Mouse (Mus musculus) A20 (cell line): ENCODE data around the gene Arpc1a.
"Not testable (repeated sequence)": the region's sequence is repeated elsewhere in the genome, so short reads cannot be mapped to it uniquely, and the experiment has no call there.

Experiments
- DNase-seq: peaks from one replicate; pipeline ENCODE4 v3.0.0-alpha.2; 2011; ENCODE audit warnings: low read depth, low spot score

The Arpc1a gene

GRCm38 (mm10) chr5:145083632-145084451, at the start of gene Arpc1a, which contains the start of gene Kpna7:
TSS of gene Arpc1a (plus strand) at chr5:145083830.
TSS of gene Kpna7 (minus strand) at chr5:145084030.
- DNase-seq = peak; percentile 96

DNA sequence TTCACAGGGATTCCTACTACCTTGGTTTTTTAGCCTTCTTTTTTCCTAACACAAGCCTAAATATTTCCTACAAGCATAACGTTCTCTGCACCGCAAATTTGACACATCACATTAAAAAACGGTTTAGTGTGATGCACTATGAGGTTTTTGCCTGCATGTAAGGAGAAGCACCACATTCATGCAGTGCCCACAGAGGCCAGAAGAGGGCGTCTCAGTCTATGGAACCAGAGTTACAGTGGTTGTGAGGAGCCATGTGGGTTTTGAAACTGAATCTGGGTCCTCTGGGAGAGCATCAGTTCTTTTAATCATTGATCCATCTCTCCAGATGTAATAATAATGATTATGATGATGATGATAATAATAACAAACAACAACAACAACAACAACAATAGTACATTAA, 42.0 kb upstream of the Arpc1a start:
- DNase-seq = peak; percentile 54

- DNase-seq = not testable (repeated sequence)
Observed at GRCm38 (mm10) chr5:145042690-145043089, 40.9 kb upstream of the Arpc1a start, which contains the start of gene 1700018F24Rik. TSS of gene 1700018F24Rik (plus strand) at chr5:145042990.

- DNase-seq = not testable (repeated sequence)
Observed at GRCm38 (mm10) chr5:145054187-145054586, 29.4 kb upstream of the Arpc1a start.

DNA sequence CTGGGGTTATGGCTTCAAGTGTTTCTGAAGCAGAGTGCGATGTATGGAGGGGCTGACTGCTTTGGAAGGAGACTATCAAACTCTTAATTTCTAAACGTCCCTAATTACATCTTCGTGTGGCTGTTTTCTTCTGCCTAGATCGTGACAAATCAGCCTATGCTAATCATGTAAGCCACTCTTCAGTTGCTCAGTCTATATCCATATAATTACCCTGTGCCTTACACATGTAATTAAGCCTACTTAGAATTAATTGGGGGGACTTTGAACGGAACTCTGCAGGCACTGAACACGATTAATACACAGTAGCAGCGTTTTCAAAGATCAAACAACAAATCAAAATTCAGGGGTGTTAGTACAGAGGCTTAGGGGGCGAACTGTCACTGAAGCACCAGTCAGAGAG, 25.7 kb upstream of the Arpc1a start:
- DNase-seq = no peak

- DNase-seq = no peak
Observed at GRCm38 (mm10) chr5:145058722-145059121, 24.9 kb upstream of the Arpc1a start.

GRCm38 (mm10) chr5:145059524-145059923, 24.1 kb upstream of the Arpc1a start:
- DNase-seq = no peak

GRCm38 (mm10) chr5:145064765-145065340, 18.8 kb upstream of the Arpc1a start:
- DNase-seq = no peak

DNA sequence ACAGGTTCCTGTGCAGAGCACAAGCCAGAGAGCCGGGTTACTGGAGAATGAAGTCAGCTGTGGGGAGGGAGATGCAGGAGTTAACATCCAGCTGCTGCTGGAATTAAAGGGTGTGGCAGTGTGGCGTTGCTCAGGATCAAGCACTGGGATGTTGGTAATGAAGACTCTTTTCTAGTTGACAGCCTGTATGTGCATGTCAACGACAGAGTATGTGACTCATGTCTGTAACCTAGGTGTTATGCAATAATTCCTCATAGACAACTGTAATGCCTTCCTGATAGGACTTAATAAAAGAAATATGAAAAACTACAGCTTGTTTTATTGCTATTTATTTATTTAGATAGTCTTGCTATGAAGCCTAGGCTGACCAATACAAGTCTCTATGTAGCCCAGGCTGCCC, 14.8 kb upstream of the Arpc1a start:
- no peak for DNase-seq

DNA sequence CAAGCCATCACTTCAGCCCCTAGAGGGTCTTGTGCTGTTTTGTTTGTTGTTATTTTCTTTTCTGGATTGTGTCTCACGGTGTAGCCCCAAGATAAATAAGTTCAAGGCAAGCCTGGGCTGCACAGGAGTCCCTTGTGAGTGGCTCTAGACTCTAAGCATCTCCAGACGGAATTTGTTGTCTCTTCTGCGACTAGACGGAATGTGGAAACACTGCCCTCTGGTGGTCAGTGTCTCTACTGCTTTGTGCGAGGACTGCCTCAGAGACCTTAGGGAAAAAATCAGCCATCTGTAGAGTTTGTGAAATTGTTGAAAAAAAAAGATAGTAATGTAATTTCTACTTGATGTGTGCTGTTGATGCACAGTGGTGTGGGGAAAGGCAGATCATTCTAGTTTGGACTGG, 13.9 kb upstream of the Arpc1a start:
- DNase-seq = peak; percentile 65

- peak; percentile 72 for DNase-seq
Observed at GRCm38 (mm10) chr5:145071342-145071741, 12.3 kb upstream of the Arpc1a start.

DNA sequence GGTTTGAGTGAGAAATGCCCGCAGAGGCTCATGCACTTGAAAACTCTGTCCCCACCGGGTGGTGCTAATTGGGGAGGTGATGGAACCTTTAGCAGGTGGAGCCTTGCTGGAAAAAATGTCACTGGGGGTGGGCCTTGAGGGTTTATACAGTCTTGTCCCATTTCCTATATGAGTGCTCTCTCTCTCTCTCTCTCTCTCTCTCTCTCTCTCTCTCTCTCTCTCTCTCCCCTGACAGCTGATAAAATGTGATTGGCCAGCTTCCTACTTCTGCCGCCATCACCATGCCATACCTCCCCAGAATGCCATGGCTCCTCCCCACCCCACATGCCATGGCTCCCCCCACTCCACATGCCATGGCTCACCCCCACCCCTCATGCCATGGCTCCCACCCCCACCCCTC, 8.5 kb upstream of the Arpc1a start:
- no peak for DNase-seq

GRCm38 (mm10) chr5:145081866-145082613, 1.6 kb upstream of the Arpc1a start:
- DNase-seq = no peak

- not testable (repeated sequence) for DNase-seq
Observed at GRCm38 (mm10) chr5:145083201-145083600, 429 bp upstream of the Arpc1a start.

- no peak for DNase-seq
Observed at GRCm38 (mm10) chr5:145084822-145085221, 1.2 kb downstream of the Arpc1a start.

GRCm38 (mm10) chr5:145088186-145088585, 4.6 kb downstream of the Arpc1a start:
- DNase-seq = peak; percentile 22

DNA sequence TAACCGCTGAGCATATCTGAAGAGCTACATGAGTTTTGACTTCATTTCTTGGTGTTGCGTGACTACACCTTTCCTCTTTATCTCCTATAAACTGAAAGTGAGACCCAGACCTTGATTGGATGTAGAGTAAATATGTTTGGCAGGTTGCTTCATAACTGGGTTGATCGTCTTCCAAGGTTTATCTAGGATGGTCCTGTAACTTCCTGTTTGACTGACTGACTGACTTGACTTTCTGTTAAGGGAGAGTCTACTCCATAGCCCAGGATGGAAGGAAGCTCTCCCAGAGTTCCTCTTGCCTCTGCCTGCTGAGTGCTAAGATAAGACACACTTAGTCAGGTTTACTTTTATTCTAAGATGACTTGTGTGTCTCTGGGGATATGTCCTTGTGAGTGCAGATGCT, 6.2 kb downstream of the Arpc1a start:
- no peak for DNase-seq

DNA sequence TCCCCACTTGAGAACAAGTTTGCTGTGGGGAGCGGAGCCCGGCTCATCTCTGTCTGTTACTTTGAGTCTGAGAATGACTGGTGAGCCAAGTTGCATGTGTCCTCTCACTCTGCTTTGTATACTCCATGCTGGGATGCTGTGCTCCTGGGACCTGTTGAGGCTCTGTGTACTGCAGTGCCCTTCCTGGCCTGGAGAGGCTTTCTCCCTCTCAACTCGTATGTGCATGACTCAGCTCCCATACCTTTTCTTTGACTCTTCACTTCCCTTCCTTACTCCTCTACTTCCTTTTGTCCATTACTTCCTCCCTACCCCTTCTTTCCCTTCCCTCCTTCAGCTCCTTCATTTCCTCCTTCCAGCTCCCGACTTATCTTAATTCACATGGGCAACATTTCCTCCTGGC, 12.6 kb downstream of the Arpc1a start:
- DNase-seq = no peak

DNA sequence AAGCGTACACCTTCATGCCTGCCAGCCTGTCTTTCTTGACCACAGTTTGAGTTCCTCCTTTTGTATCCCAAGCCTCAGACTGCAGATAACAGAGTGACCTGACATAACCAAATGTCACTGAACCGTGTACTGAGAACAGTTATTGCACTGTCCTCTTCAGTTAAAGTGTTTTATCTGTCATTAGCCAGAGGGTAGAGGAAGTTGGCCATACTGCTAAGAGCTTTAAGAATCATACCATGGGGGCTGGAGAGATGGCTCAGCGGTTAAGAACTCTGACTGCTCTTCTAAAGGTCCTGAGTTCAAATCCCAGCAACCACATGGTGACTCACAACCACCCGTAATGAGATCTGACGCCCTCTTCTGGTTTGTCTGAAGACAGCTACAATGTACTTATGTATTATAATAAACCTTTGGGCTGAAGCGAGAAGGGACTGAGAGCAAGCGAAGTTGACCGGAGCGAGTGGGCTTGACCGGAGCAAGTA, 14.8 kb downstream of the Arpc1a start:
- no peak for DNase-seq

GRCm38 (mm10) chr5:145100960-145101359, 17.3 kb downstream of the Arpc1a start:
- DNase-seq = no peak

GRCm38 (mm10) chr5:145101451-145101850, 17.8 kb downstream of the Arpc1a start:
- not testable (repeated sequence) for DNase-seq

DNA sequence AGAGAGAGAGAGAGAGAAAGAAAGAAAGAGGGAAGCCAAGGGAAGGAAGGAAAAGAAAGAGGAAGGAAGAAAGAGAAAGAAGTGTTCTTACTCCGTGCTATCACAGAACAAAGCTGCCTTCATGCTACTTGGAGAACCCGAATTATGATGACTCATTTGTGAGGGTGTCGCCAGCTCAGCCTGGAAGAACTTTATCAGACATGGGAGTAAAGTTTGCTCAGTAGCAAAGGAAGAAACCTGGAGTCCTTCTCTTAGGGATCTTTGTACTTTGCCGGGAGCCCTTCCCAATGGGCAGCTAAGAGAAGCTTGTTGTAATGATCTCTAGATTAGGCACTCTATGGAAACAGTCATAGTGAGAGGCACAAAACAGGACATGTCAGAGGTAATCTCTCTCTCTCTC, 19.1 kb downstream of the Arpc1a start:
- no peak for DNase-seq
